Mouse (Mus musculus): ENCODE measurements at regions not wholly inside any gene's neighbourhood (a gene's known extent, or its start where the extent isn't known, plus 50 kb on each side); places are given as distances from the start of the nearest gene placed in this dataset.

- TF ChIP-seq EP300 (IDR thresholded peaks at IDR 0.05; ENCODE audit: low read depth) (no peak), CTCF (IDR thresholded peaks at IDR 0.05; ENCODE audit: low read depth) (no peak)
- no peaks in the 10 kb centered on the region for H3K9me3 ChIP-seq (ENCODE audit: low read length)
- no peaks in the 10 kb centered on the region for H3K36me3 ChIP-seq (replicated peaks; ENCODE audit: insufficient read depth, low read length)
- 63% methylated on average over 2 of the region's 2 CpGs for WGBS (ENCODE audit: insufficient replicate concordance)
- no peaks in the 10 kb centered on the region for H3K4me1 ChIP-seq (ENCODE audit: insufficient read depth)
- no peak for DNase-seq
- no peak overlapping the region for H3K4me2 ChIP-seq (ENCODE audit: low read depth, low read length)
- no peak overlapping the region for H3K4me3 ChIP-seq (ENCODE audit: low read depth, low read length)
- no peak overlapping the region for H3K27ac ChIP-seq (ENCODE audit: low read depth)
- no peaks in the 10 kb centered on the region for H3K27me3 ChIP-seq (ENCODE audit: insufficient read depth, low read length)
- H3K9ac ChIP-seq (replicated peaks), result no peak overlapping the region
- no peak for ATAC-seq
Measured at GRCm38 (mm10) chr12:114172305-114172704, 628.6 kb downstream of the Adam6a start.

DNA sequence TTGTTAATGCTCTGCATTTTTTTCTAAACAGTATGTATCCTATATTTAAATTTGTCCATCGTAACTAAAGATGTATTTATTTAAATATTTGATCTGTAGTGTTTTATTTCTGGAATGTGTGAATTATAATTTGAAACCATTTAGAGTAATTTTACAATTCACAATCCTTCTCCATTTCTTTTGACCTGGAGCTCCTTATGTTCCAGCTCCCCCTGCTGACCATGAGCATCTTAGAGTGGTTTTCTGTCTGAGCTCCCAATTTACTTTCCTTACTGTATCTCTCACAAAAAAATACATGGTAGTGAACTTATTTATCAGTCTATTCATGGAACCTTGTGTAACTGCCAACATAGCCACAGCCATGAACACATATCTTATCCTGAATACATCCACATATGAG, 655.8 kb downstream of the Adam6a start:
- Histone ChIP-seq H3K27ac (ENCODE audit: low read depth) (no peak overlapping the region), H3K4me1 (ENCODE audit: insufficient read depth) (no peaks in the 10 kb centered on the region), H3K27me3 (ENCODE audit: insufficient read depth, low read length) (no peaks in the 10 kb centered on the region), H3K4me2 (ENCODE audit: low read depth, low read length) (no peak overlapping the region), H3K4me3 (ENCODE audit: low read depth, low read length) (no peak overlapping the region), H3K9me3 (ENCODE audit: low read length) (no peaks in the 10 kb centered on the region; the same call in 1 of the 2 replicates), H3K36me3 (replicated peaks; ENCODE audit: insufficient read depth, low read length) (no peaks in the 10 kb centered on the region), H3K9ac (replicated peaks) (no peak overlapping the region)
- DNase-seq, result no peak
- ATAC-seq, result no peak
- 48% methylated on average over 1 of the region's 1 CpGs for WGBS (ENCODE audit: insufficient replicate concordance)
- no peak for TF ChIP-seq EP300 (IDR thresholded peaks at IDR 0.05; ENCODE audit: low read depth)
- peak; percentile 30; the same call in 1 of the 2 replicates for TF ChIP-seq CTCF (IDR thresholded peaks at IDR 0.05; ENCODE audit: low read depth)

DNA sequence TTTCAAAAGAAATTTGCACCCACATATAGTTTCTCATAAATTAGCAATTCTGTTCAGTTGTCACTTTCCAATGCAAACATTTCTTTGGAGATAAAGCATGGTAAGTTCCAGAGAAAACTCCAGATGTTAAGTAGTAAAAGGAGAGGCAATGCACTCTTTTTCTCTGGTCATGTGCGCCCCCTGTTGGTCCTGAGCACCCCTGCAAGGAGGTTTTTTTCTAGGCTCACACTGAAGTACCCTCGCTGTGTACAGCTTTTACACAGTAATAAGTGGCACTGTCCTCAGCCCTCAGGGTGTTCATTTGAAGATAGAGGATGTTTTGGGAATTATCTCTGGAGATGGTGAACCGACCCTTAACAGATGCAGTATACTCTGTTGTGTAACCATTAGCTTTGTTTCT, 678.8 kb downstream of the Adam6a start:
- ATAC-seq, result no peak
- DNase-seq, result no peak
- no peaks in the 10 kb centered on the region for H3K36me3 ChIP-seq (replicated peaks; ENCODE audit: insufficient read depth, low read length)
- 27% methylated on average over 3 of the region's 3 CpGs for WGBS (ENCODE audit: insufficient replicate concordance)
- no peak overlapping the region for H3K27ac ChIP-seq (ENCODE audit: low read depth)
- no peak overlapping the region for H3K4me3 ChIP-seq (ENCODE audit: low read depth, low read length)
- H3K4me1 ChIP-seq (ENCODE audit: insufficient read depth), result no peaks in the 10 kb centered on the region
- H3K9ac ChIP-seq (replicated peaks), result no peak overlapping the region
- no peak overlapping the region for H3K4me2 ChIP-seq (ENCODE audit: low read depth, low read length)
- peak; percentile 44 for TF ChIP-seq CTCF (IDR thresholded peaks at IDR 0.05; ENCODE audit: low read depth)
- no peak for TF ChIP-seq EP300 (IDR thresholded peaks at IDR 0.05; ENCODE audit: low read depth)
- no peaks in the 10 kb centered on the region for H3K9me3 ChIP-seq (ENCODE audit: low read length)
- H3K27me3 ChIP-seq (ENCODE audit: insufficient read depth, low read length), result no peaks in the 10 kb centered on the region
